Mouse (Mus musculus): ENCODE data around the gene Cdipt. TPM values are rescaled to one million over a fixed set of nuclear protein-coding genes. Genes with fewer than 3 reads are reported as not detected.

Gene Cdipt
- polyA plus RNA-seq, 2 experiments: 84.8 to 123 TPM

DNA sequence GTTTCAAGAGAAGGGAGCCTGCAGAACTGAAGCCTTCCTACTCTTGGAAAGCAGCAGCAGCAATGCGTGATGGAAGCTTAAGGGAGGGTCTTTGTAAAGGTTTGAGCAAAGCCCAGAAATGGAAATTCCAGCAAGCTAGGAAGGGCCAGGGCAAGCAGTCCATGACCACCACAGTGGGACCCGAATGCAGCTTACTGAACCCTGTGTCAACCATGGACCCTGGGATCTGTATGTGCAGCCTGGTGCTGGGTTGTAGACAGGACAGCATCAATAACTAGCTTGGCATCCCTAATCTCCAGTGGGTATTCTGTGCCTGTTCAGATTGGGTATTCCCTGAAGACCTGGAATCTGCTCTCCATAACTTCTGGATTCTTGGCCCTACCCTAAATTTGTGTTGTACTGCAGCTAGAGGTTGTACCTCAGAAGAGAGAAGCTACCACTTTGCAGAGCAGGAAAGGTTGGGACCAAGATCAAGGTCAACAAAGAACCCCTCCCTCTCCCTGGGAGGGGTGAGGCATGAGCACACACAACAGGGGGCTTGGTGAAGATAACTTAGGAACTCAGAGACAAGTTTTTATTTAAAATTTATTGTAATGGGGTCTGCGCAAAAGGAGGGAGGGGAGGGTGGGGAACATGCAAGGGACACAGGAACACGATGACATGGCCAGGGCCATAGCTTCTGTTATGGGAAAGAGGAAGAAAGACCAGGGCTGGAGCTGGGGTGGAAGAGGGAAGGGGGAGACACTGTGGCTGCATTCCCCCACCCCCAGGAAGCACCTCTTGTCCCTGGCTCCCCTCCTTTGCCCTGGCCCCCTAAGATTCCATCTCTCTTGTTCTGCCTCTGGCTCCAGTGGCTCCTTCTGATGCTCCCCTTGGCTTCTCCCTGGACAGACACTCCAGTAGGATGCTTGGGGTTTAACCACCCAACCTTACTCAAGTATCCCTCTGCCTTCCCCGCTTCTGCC lies 46.1 kb downstream of the Cdipt start:
- no peak for DNase-seq (ENCODE audit: low spot score)
- peaks cover 56% of the 10 kb centered on the region for H3K4me1 ChIP-seq (ENCODE audit: control insufficient read depth, insufficient read depth, low read length)

DNA sequence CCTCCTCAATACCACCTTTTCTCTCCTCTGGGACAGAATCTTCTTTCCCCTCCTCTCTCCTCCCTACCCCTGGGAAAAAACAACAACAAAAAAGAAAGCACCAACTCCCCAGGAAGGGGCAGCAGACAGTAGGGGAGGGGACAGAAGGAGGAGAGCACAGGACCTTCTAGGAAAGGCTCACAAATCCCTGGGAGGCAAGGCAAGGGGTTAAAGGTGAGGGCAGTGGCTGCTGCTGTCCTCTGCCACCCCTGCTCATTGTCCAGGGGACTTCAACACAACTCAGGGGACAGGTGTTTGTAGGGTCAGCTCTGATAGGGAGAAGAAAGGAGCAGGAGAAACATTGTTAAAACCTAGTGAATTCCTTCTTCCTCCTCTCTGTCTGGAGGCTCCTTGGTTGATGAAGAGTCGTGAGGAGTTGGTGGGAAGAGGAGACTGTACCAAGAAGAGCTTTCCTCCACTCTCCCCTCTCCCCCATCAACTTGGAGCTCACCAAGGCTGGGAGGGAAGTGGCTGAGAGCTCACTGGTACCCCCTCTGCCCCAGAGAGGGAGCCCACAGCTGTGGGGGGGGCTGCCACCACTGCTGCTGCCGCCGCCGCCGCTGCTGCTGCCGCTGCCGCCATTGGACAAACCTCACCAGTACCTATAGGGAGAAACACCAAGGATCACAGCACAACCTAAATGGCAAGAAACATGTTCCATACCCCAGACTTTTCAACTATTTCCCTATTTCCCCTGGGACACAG lies 47.0 kb downstream of the Cdipt start:
- H3K4me1 ChIP-seq (ENCODE audit: control insufficient read depth, insufficient read depth, low read length): peaks cover 55% of the 10 kb centered on the region
- peak overlapping the region; percentile 96; the same call in 1 of the 2 replicates for H3K4me3 ChIP-seq (replicated peaks; ENCODE audit: low read length)
- H3K9ac ChIP-seq (ENCODE audit: low read depth, low read length, severe bottlenecking): peak overlapping the region; percentile 97; the same call in 1 of the 2 replicates
- TF ChIP-seq POLR2A (IDR thresholded peaks at IDR 0.05; ENCODE audit: borderline replicate concordance, extremely low read depth, insufficient read depth, insufficient read length): no peak
- no peak overlapping the region; the same call in 1 of the 2 replicates for H3K27ac ChIP-seq (replicated peaks; ENCODE audit: low read depth, low read length)
- no peak for DNase-seq (ENCODE audit: low spot score)
- peak overlapping the region; percentile 0; the same call in 1 of the 2 replicates for H3K4me2 ChIP-seq (replicated peaks; ENCODE audit: low read depth, low read length, severe bottlenecking)
- ATAC-seq (ENCODE audit: low FRiP score, low read depth): no peak
- H3K27me3 ChIP-seq (ENCODE audit: control insufficient read depth, insufficient read depth, low read length): no peaks in the 10 kb centered on the region
- WGBS: 83% methylated on average over 7 of the region's 7 CpGs
- H3K36me3 ChIP-seq (ENCODE audit: control insufficient read depth, insufficient read depth, low read length): peaks cover 40% of the 10 kb centered on the region
- no peaks in the 10 kb centered on the region for H3K9me3 ChIP-seq (ENCODE audit: control insufficient read depth, low read length)

More for the DNA sequence above, 46.1 kb downstream of the Cdipt start:
- Histone ChIP-seq H3K4me2 (replicated peaks; ENCODE audit: low read depth, low read length, severe bottlenecking) (peak overlapping the region; percentile 85), H3K27ac (replicated peaks; ENCODE audit: low read depth, low read length) (peak overlapping the region; percentile 76), H3K9me3 (ENCODE audit: control insufficient read depth, low read length) (no peaks in the 10 kb centered on the region), H3K27me3 (ENCODE audit: control insufficient read depth, insufficient read depth, low read length) (no peaks in the 10 kb centered on the region), H3K4me3 (replicated peaks; ENCODE audit: low read length) (peak overlapping the region; percentile 61), H3K9ac (ENCODE audit: low read depth, low read length, severe bottlenecking) (peak overlapping the region; percentile 72), H3K36me3 (ENCODE audit: control insufficient read depth, insufficient read depth, low read length) (peaks cover 40% of the 10 kb centered on the region)
- 47% methylated on average over 5 of the region's 5 CpGs for WGBS
- no peak for TF ChIP-seq POLR2A (IDR thresholded peaks at IDR 0.05; ENCODE audit: borderline replicate concordance, extremely low read depth, insufficient read depth, insufficient read length)
- ATAC-seq (ENCODE audit: low FRiP score, low read depth): no peak

DNA sequence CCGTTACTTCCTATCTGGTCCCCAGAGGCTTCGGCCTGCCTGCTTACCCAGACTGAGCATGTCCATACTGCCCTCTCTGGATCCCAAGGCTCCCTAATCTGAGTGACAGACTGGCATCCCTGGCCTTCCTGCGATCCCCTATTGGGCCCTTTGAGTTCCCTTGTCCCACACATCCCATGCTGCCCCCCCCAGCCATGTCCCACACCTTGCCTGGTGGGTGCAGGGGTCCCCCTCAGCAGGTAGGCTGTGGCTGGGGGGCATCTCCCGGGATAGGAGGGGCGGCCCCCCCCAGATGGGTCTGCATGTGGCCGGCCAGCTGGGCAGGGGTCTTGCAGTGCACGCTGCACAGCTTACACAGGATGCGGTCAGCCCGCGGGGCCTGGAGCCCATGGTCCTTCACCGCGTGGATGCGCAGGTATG lies 47.6 kb downstream of the Cdipt start:
- TF ChIP-seq POLR2A (IDR thresholded peaks at IDR 0.05; ENCODE audit: borderline replicate concordance, extremely low read depth, insufficient read depth, insufficient read length): no peak
- DNase-seq (ENCODE audit: low spot score) (no peak), ATAC-seq (ENCODE audit: low FRiP score, low read depth) (no peak)
- Histone ChIP-seq H3K4me3 (replicated peaks; ENCODE audit: low read length) (peak overlapping the region; percentile 96), H3K4me1 (ENCODE audit: control insufficient read depth, insufficient read depth, low read length) (peaks cover 55% of the 10 kb centered on the region), H3K27ac (replicated peaks; ENCODE audit: low read depth, low read length) (no peak overlapping the region), H3K36me3 (ENCODE audit: control insufficient read depth, insufficient read depth, low read length) (peaks cover 40% of the 10 kb centered on the region), H3K4me2 (replicated peaks; ENCODE audit: low read depth, low read length, severe bottlenecking) (peak overlapping the region; percentile 90), H3K9me3 (ENCODE audit: control insufficient read depth, low read length) (no peaks in the 10 kb centered on the region), H3K27me3 (ENCODE audit: control insufficient read depth, insufficient read depth, low read length) (no peaks in the 10 kb centered on the region), H3K9ac (ENCODE audit: low read depth, low read length, severe bottlenecking) (peak overlapping the region; percentile 97)
- 74% methylated on average over 13 of the region's 13 CpGs for WGBS

DNA sequence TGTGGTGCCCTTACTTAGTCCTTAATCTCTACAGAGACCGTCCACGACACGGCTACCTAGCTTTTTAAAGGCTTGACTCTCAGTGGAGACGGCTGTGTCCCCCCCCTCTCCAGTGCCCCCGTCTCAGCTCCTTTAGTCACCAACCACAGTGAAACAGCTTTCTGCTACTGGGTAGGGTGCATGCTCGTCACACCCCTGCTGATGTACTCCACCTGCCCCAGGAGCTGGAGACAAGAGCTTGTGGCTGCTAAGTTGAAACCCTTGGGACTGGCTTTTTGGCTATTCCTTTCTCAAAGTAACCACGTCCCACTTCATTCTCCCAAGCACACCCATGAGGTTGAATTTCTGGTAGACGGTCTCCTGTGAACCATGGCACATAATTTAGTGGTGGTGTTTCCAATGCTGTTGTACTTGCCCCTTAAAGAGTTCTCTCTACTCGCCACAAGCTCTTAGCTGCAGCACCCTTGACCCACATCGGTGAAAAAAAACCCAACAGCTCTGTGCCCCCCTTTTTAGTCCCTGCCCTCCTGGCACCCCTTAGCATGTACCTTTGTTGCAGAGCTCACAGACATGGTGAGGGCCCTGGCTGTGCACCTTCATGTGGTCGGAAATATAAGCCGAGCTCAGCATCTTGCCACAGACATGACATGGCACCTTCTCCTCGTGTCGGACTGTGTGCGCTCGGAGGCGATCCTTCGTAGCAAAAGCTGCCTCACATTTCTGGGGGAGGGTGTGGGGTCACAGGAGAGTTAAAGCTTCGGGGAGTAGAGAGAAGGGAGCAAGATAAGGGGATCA lies 48.4 kb downstream of the Cdipt start:
- peaks cover 45% of the 10 kb centered on the region for H3K36me3 ChIP-seq (ENCODE audit: control insufficient read depth, insufficient read depth, low read length)
- WGBS: 21% methylated on average over 19 of the region's 19 CpGs
- H3K4me1 ChIP-seq (ENCODE audit: control insufficient read depth, insufficient read depth, low read length): peaks cover 54% of the 10 kb centered on the region
- no peak for ATAC-seq (ENCODE audit: low FRiP score, low read depth)
- H3K9ac ChIP-seq (ENCODE audit: low read depth, low read length, severe bottlenecking): peak overlapping the region; percentile 97
- no peak for TF ChIP-seq POLR2A (IDR thresholded peaks at IDR 0.05; ENCODE audit: borderline replicate concordance, extremely low read depth, insufficient read depth, insufficient read length)
- peak overlapping the region; percentile 96 for H3K4me3 ChIP-seq (replicated peaks; ENCODE audit: low read length)
- no peaks in the 10 kb centered on the region for H3K9me3 ChIP-seq (ENCODE audit: control insufficient read depth, low read length)
- H3K27ac ChIP-seq (replicated peaks; ENCODE audit: low read depth, low read length): peak overlapping the region; percentile 98; the same call in 1 of the 2 replicates
- no peaks in the 10 kb centered on the region for H3K27me3 ChIP-seq (ENCODE audit: control insufficient read depth, insufficient read depth, low read length)
- no peak for DNase-seq (ENCODE audit: low spot score)
- H3K4me2 ChIP-seq (replicated peaks; ENCODE audit: low read depth, low read length, severe bottlenecking): peak overlapping the region; percentile 90
